Mouse (Mus musculus) mature B cell (primary cell): ENCODE results near the gene Ppm1n.

Source experiments
- in situ Hi-C: fragments of 300-500 bp; cut with MboI; formaldehyde crosslinking; loops from 2 replicates; pipeline ENCODE4 v1.14.3; 2019

Gene Ppm1n

DNA sequence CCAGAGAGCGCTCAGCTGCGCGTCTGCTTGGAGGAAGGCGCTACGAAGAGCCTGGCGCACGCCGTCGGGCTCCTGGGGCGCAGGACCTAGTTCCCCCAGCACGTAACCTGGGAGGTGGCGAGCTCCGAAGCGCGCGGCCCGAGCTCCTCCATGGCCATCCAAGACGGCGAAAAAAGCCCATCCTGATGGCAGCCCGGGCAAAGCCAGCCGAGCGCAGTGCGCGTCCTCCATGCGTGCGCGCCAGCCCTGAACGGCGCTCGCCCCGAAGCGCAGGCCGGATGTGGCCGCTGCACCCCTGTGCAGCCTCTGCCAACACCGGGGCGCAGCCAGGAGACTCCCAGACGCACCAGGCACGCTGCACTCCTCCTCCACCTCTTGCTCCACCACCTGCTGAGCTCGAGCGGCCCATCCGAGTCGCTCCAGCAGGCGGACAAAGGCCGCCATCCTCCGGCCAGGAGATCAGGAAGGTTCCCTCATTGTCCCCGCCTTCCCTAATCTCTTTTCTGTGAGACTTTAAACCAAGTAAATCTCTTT lies at the start of gene Ppm1n:
Gene Ppm1n, minus strand, starts transcription at position 484 of the 534 bp plus-strand sequence.
- in situ Hi-C loops, result loop anchor here (5.0 to 10.0 kb wide), 2 partner anchors 47 to 115 kb away; partner anchors contain the start of gene Gipr

- in situ Hi-C loops, result no loop called here
These were observed 48.6 kb upstream of the Ppm1n start for GRCm38 (mm10) chr7:19328425-19328824.

DNA sequence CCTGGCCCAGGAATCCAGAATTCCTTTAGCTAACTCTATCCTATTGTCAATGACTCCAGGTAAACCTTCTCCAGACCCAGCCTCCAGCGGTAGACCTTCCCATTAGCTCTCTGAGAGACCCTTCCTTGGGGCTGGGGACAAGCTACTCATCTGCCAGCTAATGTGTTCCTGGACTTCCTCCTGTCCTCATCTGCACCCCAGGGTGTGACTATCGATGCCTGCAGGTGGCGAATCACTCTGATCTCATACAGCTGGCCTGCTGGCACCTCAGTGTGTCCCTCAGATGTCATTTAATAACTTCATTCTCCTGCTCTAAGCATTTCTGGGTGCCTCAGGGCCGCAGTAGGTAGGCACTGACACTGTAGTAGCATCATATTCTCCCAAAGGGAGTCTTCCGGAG lies 47.9 kb upstream of the Ppm1n start:
- in situ Hi-C loops, result no loop called here

- in situ Hi-C loops, result no loop called here
These were observed 47.3 kb upstream of the Ppm1n start for GRCm38 (mm10) chr7:19327128-19327527.

- in situ Hi-C loops, result no loop called here
These were observed 46.5 kb upstream of the Ppm1n start for GRCm38 (mm10) chr7:19326359-19326758.

GRCm38 (mm10) chr7:19325262-19326199 lies 45.7 kb upstream of the Ppm1n start:
- in situ Hi-C loops, result no loop called here

- in situ Hi-C loops, result no loop called here
These were observed 44.4 kb upstream of the Ppm1n start for GRCm38 (mm10) chr7:19324221-19324620.

DNA sequence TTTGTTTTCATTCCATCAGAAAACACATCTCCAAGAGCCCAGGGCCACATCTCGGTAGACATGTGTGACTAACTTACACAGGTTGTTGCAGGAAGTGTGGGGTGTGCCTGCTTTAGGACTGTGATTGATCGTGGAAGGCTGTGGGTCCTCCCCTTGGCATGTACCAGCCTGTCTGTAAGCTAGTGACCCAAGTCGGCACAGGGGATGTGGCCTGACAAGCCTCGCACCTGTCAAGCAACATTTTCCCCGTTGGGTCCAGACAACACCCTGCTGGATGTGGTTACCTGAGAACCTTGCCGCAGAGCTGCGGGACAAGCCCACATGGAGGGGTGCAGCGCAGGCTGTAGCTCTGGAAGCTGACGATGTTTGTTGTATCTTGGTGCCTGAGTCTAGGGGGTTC lies 42.6 kb upstream of the Ppm1n start:
- in situ Hi-C loops, result no loop called here

DNA sequence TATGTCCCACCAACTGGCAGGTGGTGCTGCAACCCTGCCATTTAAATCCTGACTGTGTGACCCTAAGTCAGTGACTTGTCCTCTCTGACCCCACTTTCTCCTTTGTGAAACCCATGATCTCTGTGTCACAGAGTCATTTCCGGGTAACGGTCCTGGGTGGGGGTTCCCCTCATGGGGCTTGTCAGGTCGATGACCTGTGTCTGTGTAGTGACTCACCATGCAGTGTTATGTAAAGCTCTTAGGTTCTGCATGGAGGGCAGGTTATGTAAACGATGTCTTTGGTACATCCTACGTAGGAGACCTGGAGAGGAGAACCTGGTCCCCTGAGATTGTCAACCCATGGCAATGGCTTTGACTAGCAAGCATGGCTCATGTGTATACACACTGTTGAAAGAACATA lies 41.6 kb upstream of the Ppm1n start:
- in situ Hi-C loops, result no loop called here

GRCm38 (mm10) chr7:19320637-19321036 lies 40.8 kb upstream of the Ppm1n start:
- in situ Hi-C loops, result no loop called here

DNA sequence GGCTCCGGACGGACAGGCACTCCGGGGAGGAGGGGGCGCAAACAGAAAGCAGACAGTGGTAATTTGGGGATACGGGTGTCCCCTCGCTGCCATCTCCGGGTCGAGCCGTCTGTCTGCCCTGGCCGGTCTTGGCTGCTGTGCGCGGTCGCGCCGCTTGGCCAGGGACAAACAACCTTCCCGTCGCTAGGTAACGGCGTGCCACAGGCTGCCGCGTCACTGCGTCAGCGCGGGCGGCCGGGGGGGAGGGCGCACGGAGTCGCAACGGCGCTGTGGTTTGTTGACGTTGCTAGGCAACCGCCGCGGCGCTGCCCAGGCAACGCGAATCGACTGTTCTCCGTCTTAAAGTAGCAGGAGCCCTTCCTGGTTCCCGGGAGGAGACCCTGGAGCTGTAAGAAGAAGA lies 40.0 kb upstream of the Ppm1n start:
- in situ Hi-C loops, result no loop called here

DNA sequence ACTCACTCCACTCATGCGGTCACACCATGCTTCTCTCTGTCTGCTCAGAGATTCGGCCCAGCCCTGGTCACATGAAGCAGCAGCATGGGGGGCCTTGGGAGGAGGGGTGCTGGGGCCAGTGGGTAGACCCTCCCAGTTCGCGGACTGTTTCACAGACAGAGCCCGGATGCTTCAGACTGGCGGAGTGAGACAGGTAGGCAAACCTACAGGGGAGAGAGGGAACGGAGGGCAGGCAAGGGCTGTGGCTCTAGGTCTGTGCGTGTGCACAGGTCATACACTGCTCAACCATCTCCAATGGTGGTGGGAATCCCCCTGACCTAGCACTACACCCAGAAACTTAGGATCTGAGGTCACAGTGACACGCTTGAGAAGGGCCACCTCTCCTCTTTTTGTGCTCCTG lies 39.6 kb upstream of the Ppm1n start:
- in situ Hi-C loops, result no loop called here

DNA sequence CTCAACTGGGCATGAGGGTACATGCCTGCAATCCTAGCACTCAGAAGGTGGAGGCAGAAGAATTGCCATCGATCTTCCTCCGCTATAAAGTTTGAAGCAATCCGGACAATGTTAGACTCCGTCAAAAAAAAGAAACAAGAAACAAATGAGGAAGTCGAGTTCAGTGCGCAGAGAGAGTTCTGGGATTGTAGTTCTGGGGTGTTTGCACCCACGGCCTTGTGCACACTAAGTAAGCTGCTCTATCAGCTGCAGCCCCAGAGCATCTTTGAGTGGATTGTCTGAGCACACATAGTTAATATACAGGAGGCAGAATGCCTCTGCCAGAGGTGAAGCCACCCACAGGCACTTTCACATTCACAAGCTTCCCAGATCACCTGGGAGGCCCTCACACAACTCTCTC lies 38.8 kb upstream of the Ppm1n start:
- in situ Hi-C loops, result no loop called here

DNA sequence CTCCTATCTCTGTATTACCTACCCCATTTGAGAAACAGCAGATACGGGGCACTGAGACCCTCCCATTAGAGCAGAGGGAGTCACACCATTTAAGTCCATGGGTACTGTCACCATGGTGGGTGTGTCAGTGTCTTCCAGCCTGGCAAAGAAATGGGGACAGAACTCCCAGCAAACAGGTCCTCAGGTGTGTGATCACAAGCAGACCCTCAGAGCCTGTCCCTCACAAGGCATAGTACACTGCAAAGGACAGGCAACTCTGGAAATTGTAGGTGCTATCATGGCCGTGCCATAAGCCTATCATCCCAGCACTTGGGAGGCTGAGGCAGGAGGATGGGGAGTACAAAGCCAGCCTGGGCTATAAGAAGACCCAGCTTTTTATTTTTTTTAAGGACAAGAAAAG lies 38.3 kb upstream of the Ppm1n start:
- in situ Hi-C loops, result no loop called here

- in situ Hi-C loops, result no loop called here
These were observed 36.7 kb upstream of the Ppm1n start for GRCm38 (mm10) chr7:19316451-19317161.

DNA sequence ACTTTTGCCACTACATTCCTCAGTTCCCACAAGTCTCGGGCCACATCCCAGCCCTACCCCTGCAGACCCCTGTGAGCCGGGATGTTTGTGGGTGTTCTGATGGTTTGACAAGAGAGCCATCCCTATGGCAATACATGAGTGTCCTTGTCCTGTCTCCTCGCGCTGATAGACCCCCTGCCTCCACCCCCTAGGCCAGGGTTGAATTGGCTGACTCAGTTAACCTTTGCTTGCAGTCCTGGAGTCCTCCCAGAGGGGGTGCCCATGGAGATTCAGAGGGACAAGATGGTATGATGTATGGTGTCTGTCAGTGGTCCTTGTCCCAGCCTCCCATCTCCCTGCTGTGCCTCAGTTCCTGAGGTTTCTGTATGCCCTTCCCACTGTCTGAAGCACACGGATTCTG lies 34.2 kb upstream of the Ppm1n start:
- in situ Hi-C loops, result no loop called here

DNA sequence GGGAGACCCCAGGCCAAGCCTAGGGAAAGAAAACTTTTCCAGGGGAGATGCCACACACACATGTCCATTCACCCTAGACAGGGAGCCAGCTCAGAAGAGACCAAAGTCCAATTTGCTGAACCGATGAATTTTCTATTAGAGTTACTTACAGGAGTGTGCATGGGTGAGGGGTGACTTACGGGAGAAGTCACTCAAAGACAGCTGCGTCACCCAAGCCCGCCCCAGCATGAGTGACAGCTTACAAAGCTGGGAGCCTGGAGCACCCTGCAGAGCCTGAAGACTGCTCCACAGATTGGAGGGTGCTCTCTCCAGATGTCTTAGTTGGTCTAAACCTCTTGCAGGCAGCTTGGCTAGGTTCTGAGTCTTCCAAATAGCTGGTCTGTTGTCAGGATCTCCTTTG lies 32.1 kb upstream of the Ppm1n start:
- in situ Hi-C loops, result no loop called here

DNA sequence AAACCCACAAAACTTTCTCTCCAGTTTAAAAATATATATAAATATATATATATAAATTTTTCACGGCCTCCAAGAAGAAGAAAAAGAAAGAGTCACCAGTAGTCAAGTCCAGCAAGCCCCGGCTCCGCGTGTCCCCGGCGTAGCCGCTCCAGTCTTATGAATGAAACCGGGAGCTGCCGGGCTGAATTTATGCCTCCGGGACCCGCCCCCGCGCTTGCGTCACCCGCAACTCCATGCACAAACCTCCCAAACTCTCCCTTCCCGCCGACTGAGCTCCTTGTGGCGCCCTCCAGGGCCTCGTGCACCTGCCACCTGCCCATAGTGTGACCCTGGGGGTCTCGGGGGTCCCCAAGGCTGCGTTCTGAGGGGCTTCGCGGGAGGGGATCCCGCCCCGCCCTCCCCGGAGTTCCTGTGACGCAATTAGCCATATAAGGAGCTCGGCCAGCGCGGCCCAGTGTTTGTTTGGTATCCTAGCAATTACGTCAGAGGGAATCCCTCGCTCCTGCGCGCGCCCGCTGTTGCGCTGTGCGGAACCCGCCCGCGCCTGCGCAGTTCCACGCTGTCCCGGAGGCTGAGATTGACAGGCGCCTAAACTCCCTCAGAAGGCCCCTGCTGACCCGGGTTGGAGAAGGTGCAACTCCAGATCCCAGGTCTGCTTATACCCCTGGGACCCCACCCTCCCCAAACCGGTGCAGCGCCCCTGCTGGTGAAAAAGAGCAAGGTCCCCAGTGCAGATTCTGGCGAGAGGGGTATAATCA lies 30.2 kb upstream of the Ppm1n start, which contains the start of gene Fosb:
Gene Fosb, minus strand, starts transcription at position 168 of the 758 bp plus-strand sequence.
- in situ Hi-C loops, result loop anchor here (5.0 kb wide), 1 partner anchor 32 kb away; the partner anchor contains the start of gene Ercc1

DNA sequence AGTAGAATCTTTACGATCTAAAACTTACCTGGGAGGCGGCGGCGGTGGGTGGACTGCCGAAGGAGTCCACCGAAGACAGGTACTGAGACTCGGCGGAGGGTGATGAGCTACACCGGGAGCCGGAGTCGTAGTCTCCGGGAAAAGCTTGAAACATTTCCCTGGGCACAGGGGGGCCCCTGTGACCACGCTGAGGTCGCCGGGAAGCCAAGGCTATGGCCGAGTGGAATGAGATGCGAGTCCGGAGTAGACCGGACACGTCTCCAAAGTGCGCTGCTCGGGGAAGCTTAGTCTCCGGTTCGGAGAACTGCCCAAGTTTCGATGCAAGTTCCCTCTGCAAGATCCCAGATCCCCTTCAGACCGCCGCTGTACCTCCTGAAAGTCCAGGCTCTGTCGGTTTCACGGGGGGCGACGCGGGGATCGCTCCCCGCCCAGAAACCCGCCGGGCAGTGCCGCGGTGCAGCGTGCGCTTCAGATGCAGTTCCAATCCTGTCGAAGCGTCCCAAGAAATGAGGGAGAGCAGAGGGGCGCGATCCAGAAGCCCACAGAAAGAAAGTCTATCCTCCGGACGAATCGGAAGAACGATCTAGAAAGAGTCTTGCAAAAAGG lies 29.5 kb upstream of the Ppm1n start:
- in situ Hi-C loops, result loop anchor here (5.0 kb wide), 1 partner anchor 33 kb away; the partner anchor contains the start of gene Ercc1

GRCm38 (mm10) chr7:19308454-19309277 lies 28.8 kb upstream of the Ppm1n start:
- in situ Hi-C loops, result loop anchor here (5.0 kb wide), 1 partner anchor 34 kb away; the partner anchor contains the start of gene Ercc1
